8 mouse cellular contexts compared by ENCODE assay signal in genomic region chr17:32348406-32348805, GRCm38 (mm10). TPM values are rescaled to one million over a fixed set of nuclear protein-coding genes. Genes with fewer than 3 reads are reported as not detected.
DNase-seq lines count a peak whose midpoint lies in the region; ATAC-seq and TF ChIP-seq lines count a peak whose summit lies in the region.
"Had no signal": no experiment of that assay in that cellular context is flagged by ENCODE, and none has a peak within 500 bp of the region (broad histone marks: within the 10 kb centered on the region; RNA-seq: fewer than 3 reads in every experiment).

No protein-coding gene starts in this region.

- no peak for TF ChIP-seq EP300 in liver, embryonic 14.5 days (IDR thresholded peaks at IDR 0.05; ENCODE audit: low read depth)

- H3K36me3 ChIP-seq in kidney, embryonic 14.5 days (ENCODE audit: control insufficient read depth, insufficient read depth, low read length), result peaks cover 18% of the 10 kb centered on the region
- peaks cover 9% of the 10 kb centered on the region for H3K36me3 ChIP-seq in embryonic facial prominence, embryonic 14.5 days (ENCODE audit: control insufficient read depth, insufficient read depth, low read length)
- H3K36me3 ChIP-seq in forebrain, embryonic 14.5 days (ENCODE audit: control insufficient read depth, insufficient read depth, low read length), result peaks cover 23% of the 10 kb centered on the region
- H3K36me3 ChIP-seq in liver, embryonic 14.5 days (replicated peaks; ENCODE audit: control insufficient read depth, insufficient read depth, low read depth), result peaks cover 2% of the 10 kb centered on the region; the same call in 1 of the 2 replicates

- no peaks in the 10 kb centered on the region for H3K27me3 ChIP-seq in kidney, embryonic 14.5 days (ENCODE audit: control insufficient read depth, insufficient read depth, low read length)
- H3K27me3 ChIP-seq in embryonic facial prominence, embryonic 14.5 days (replicated peaks; ENCODE audit: control insufficient read depth, insufficient read depth, low read length), result no peaks in the 10 kb centered on the region
- no peaks in the 10 kb centered on the region for H3K27me3 ChIP-seq in forebrain, embryonic 14.5 days (replicated peaks; ENCODE audit: control insufficient read depth, insufficient read depth, low read length)
- no peaks in the 10 kb centered on the region for H3K27me3 ChIP-seq in liver, embryonic 14.5 days (ENCODE audit: control insufficient read depth, insufficient read depth, low read length)
- H3K27me3 ChIP-seq in cerebellum, adult 2 months (ENCODE audit: control insufficient read depth, insufficient read depth, low read length), result no peaks in the 10 kb centered on the region

- TF ChIP-seq POLR2A in cerebellum, adult 2 months (IDR thresholded peaks at IDR 0.05; ENCODE audit: borderline replicate concordance, insufficient read depth, low read length), result no peak

- ATAC-seq in kidney, embryonic 14.5 days (ENCODE audit: low FRiP score, low TSS enrichment), result no peak
- ATAC-seq in embryonic facial prominence, embryonic 14.5 days (ENCODE audit: low read depth), result no peak
- no peak for ATAC-seq in forebrain, embryonic 14.5 days
- no peak for ATAC-seq in liver, embryonic 14.5 days (ENCODE audit: insufficient read depth)
- no peak for ATAC-seq in frontal cortex, adult (ENCODE audit: low TSS enrichment)

- DNase-seq in kidney, postnatal 36 days, result no peak
- no peak for DNase-seq in embryonic facial prominence, embryonic 14.5 days (ENCODE audit: low spot score)
- no peak for DNase-seq in forebrain, embryonic 14.5 days (ENCODE audit: low spot score)
- DNase-seq in liver, embryonic 14.5 days (ENCODE audit: low read depth in 3 of 3, low spot score in 3 of 3), result no peak
- DNase-seq in cerebellum, adult 2 months, result no peak
- DNase-seq: adrenal gland, adult 8-10 months had no signal

- WGBS in kidney, embryonic 14.5 days, result 91% methylated on average over 2 of the region's 2 CpGs
- whole genome bisulfite sequencing in embryonic facial prominence, embryonic 14.5 days, result 85% methylated on average over 2 of the region's 2 CpGs
- WGBS in forebrain, embryonic 14.5 days, result 85% methylated on average over 2 of the region's 2 CpGs
- 85% methylated on average over 2 of the region's 2 CpGs for WGBS in liver, embryonic 14.5 days (ENCODE audit: insufficient replicate concordance)
- 89% methylated on average over 2 of the region's 2 CpGs for WGBS in cerebellum, adult 2 months

- H3K4me3 ChIP-seq in kidney, embryonic 14.5 days (ENCODE audit: low read length), result no peak overlapping the region; the same call in 1 of the 2 replicates
- H3K4me3 ChIP-seq in embryonic facial prominence, embryonic 14.5 days (ENCODE audit: low read depth, low read length), result no peak overlapping the region
- no peak overlapping the region for H3K4me3 ChIP-seq in forebrain, embryonic 14.5 days (ENCODE audit: low read depth, low read length)
- H3K4me3 ChIP-seq in liver, embryonic 14.5 days (ENCODE audit: insufficient read depth in 1 of 2, low read depth in 2 of 2, low read length in 2 of 2), result peak overlapping the region in 1 of 2 experiments; percentile 88; a peak in 1 of 4 replicates
- H3K4me3 ChIP-seq in cerebellum, adult 2 months (replicated peaks; ENCODE audit: insufficient read depth, low read depth, low read length), result no peak overlapping the region

- no peaks in the 10 kb centered on the region for H3K9me3 ChIP-seq in kidney, embryonic 14.5 days (ENCODE audit: control insufficient read depth, low read length)
- H3K9me3 ChIP-seq in embryonic facial prominence, embryonic 14.5 days (ENCODE audit: control insufficient read depth, low read length), result no peaks in the 10 kb centered on the region
- no peaks in the 10 kb centered on the region for H3K9me3 ChIP-seq in forebrain, embryonic 14.5 days (replicated peaks; ENCODE audit: control insufficient read depth, low read length)
- H3K9me3 ChIP-seq in liver, embryonic 14.5 days (ENCODE audit: control insufficient read depth, low read length), result no peaks in the 10 kb centered on the region

- no peak overlapping the region for H3K9ac ChIP-seq in kidney, embryonic 14.5 days (ENCODE audit: low read depth, low read length)
- H3K9ac ChIP-seq in embryonic facial prominence, embryonic 14.5 days (ENCODE audit: low read depth, low read length), result no peak overlapping the region
- no peak overlapping the region; the same call in 1 of the 2 replicates for H3K9ac ChIP-seq in forebrain, embryonic 14.5 days (ENCODE audit: low read length)
- H3K9ac ChIP-seq in liver, embryonic 14.5 days (replicated peaks), result peak overlapping the region; percentile 87

- peaks cover 4% of the 10 kb centered on the region for H3K4me1 ChIP-seq in kidney, embryonic 14.5 days (ENCODE audit: control insufficient read depth, insufficient read depth, low read length)
- peaks cover 3% of the 10 kb centered on the region; the same call in 1 of the 2 replicates for H3K4me1 ChIP-seq in embryonic facial prominence, embryonic 14.5 days (ENCODE audit: control insufficient read depth, insufficient read depth, low read length)
- peaks cover 3% of the 10 kb centered on the region; the same call in 1 of the 2 replicates for H3K4me1 ChIP-seq in forebrain, embryonic 14.5 days (ENCODE audit: control insufficient read depth, insufficient read depth, low read length)
- H3K4me1 ChIP-seq in liver, embryonic 14.5 days (replicated peaks; ENCODE audit: control insufficient read depth in 2 of 2, insufficient read depth in 2 of 2, low read length in 1 of 2), result peaks cover 13 to 17% of the 10 kb centered on the region in 2 experiments
- peaks cover 6% of the 10 kb centered on the region for H3K4me1 ChIP-seq in cerebellum, adult 2 months (ENCODE audit: control insufficient read depth, insufficient read depth, low read length)

- no peak overlapping the region for H3K27ac ChIP-seq in kidney, embryonic 14.5 days (ENCODE audit: low read depth, low read length)
- no peak overlapping the region for H3K27ac ChIP-seq in embryonic facial prominence, embryonic 14.5 days (replicated peaks; ENCODE audit: low read depth, low read length)
- H3K27ac ChIP-seq in forebrain, embryonic 14.5 days (ENCODE audit: low read depth, low read length), result no peak overlapping the region
- no peak overlapping the region for H3K27ac ChIP-seq in liver, embryonic 14.5 days
- H3K27ac ChIP-seq in cerebellum, adult 2 months (ENCODE audit: insufficient read depth, low read length), result no peak overlapping the region

- no peak for TF ChIP-seq CTCF in liver, embryonic 14.5 days (IDR thresholded peaks at IDR 0.05; ENCODE audit: low read depth)
- no peak for TF ChIP-seq CTCF in cerebellum, adult 2 months (IDR thresholded peaks at IDR 0.05; ENCODE audit: borderline replicate concordance, insufficient read depth, low read depth, low read length)

- peak overlapping the region; percentile 70; the same call in 1 of the 2 replicates for H3K4me2 ChIP-seq in kidney, embryonic 14.5 days (replicated peaks; ENCODE audit: low read depth, low read length)
- H3K4me2 ChIP-seq in embryonic facial prominence, embryonic 14.5 days (ENCODE audit: low read depth, low read length), result peak overlapping the region; percentile 74
- peak overlapping the region; percentile 75; the same call in 1 of the 2 replicates for H3K4me2 ChIP-seq in forebrain, embryonic 14.5 days (ENCODE audit: low read length)
- H3K4me2 ChIP-seq in liver, embryonic 14.5 days (ENCODE audit: low read depth), result peak overlapping the region; percentile 96

RNA-seq across cellular contexts. Expression of gene Akap8l, which starts 2.0 kb away (rescaled TPM):
- 81.7 and 93.7 TPM in 2 replicates for polyA plus RNA-seq in kidney, embryonic 14.5 days (2014; fragmentation: Nextera tagmentation; extraction: Ambion mirVana)
- polyA plus RNA-seq in embryonic facial prominence, embryonic 14.5 days (2014; fragmentation: Nextera tagmentation; extraction: Ambion mirVana), result 59.4 and 59.8 TPM in 2 replicates
- polyA plus RNA-seq in forebrain, embryonic 14.5 days (2014; fragmentation: Nextera tagmentation; extraction: Ambion mirVana), result 66.6 and 82.4 TPM in 2 replicates
- polyA plus RNA-seq in liver, embryonic 14.5 days (2012; rRNA removed), result 24.1 and 35.4 TPM in 2 replicates
- 18.9 and 23.5 TPM in 2 replicates for polyA plus RNA-seq in liver, embryonic 14.5 days (2014; fragmentation: Nextera tagmentation; extraction: Ambion mirVana)
- 279 and 287 TPM in 2 replicates for polyA plus RNA-seq in cerebellum, adult 2 months (2012; rRNA removed)

RNA-seq across cellular contexts. Expression of gene Akap8, which starts 27.4 kb away (rescaled TPM):
- 60.6 and 62.7 TPM in 2 replicates for polyA plus RNA-seq in kidney, embryonic 14.5 days (2014; fragmentation: Nextera tagmentation; extraction: Ambion mirVana)
- 33.0 and 37.9 TPM in 2 replicates for polyA plus RNA-seq in embryonic facial prominence, embryonic 14.5 days (2014; fragmentation: Nextera tagmentation; extraction: Ambion mirVana)
- polyA plus RNA-seq in forebrain, embryonic 14.5 days (2014; fragmentation: Nextera tagmentation; extraction: Ambion mirVana), result 33.9 and 40.1 TPM in 2 replicates
- polyA plus RNA-seq in liver, embryonic 14.5 days (2012; rRNA removed), result 19.4 and 26.8 TPM in 2 replicates
- 12.3 and 12.6 TPM in 2 replicates for polyA plus RNA-seq in liver, embryonic 14.5 days (2014; fragmentation: Nextera tagmentation; extraction: Ambion mirVana)
- polyA plus RNA-seq in cerebellum, adult 2 months (2012; rRNA removed), result 117 and 127 TPM in 2 replicates

RNA-seq across cellular contexts. Expression of gene Wiz, which starts 40.8 kb away (rescaled TPM):
- 26.6 and 37.2 TPM in 2 replicates for polyA plus RNA-seq in kidney, embryonic 14.5 days (2014; fragmentation: Nextera tagmentation; extraction: Ambion mirVana)
- 27.6 and 29.3 TPM in 2 replicates for polyA plus RNA-seq in embryonic facial prominence, embryonic 14.5 days (2014; fragmentation: Nextera tagmentation; extraction: Ambion mirVana)
- polyA plus RNA-seq in forebrain, embryonic 14.5 days (2014; fragmentation: Nextera tagmentation; extraction: Ambion mirVana), result 29.2 and 35.6 TPM in 2 replicates
- 9.8 and 10.7 TPM in 2 replicates for polyA plus RNA-seq in liver, embryonic 14.5 days (2012; rRNA removed)
- polyA plus RNA-seq in liver, embryonic 14.5 days (2014; fragmentation: Nextera tagmentation; extraction: Ambion mirVana), result 5.5 and 7.8 TPM in 2 replicates
- polyA plus RNA-seq in cerebellum, adult 2 months (2012; rRNA removed), result 48.5 and 51.2 TPM in 2 replicates

RNA-seq across cellular contexts. Expression of gene Rasal3, which starts 55.0 kb away (rescaled TPM):
- 0.20 and 0.26 TPM in 2 replicates for polyA plus RNA-seq in kidney, embryonic 14.5 days (2014; fragmentation: Nextera tagmentation; extraction: Ambion mirVana)
- 2.2 and 2.4 TPM in 2 replicates for polyA plus RNA-seq in embryonic facial prominence, embryonic 14.5 days (2014; fragmentation: Nextera tagmentation; extraction: Ambion mirVana)
- polyA plus RNA-seq in forebrain, embryonic 14.5 days (2014; fragmentation: Nextera tagmentation; extraction: Ambion mirVana), result 0.52 and 1.2 TPM in 2 replicates
- 2.0 and 2.1 TPM in 2 replicates for polyA plus RNA-seq in liver, embryonic 14.5 days (2012; rRNA removed)
- polyA plus RNA-seq in liver, embryonic 14.5 days (2014; fragmentation: Nextera tagmentation; extraction: Ambion mirVana), result 2.2 and 2.3 TPM in 2 replicates
- 0.92 and 1.2 TPM in 2 replicates for polyA plus RNA-seq in cerebellum, adult 2 months (2012; rRNA removed)
